Mouse (Mus musculus) left cerebral cortex, postnatal 10 days (tissue): ENCODE data around the gene Ppm1g. TPM values are rescaled to one million over a fixed set of nuclear protein-coding genes. Genes with fewer than 3 reads are reported as not detected.
"Not testable (repeated sequence)": the region's sequence is repeated elsewhere in the genome, so short reads cannot be mapped to it uniquely, and the experiment has no call there.

ENCODE experiments used
- DNase-seq, 2 experiments: peaks; one replicate each; pipeline ENCODE4 v3.0.0; 2021 to 2022; ENCODE audit warnings: low spot score in 2 of 2, mixed read lengths in 1 of 2; ENCODE audit errors: extremely low spot score in 1 of 2
- intact Hi-C: fragments of 180-260 bp; cut with DNase I; formaldehyde crosslinking; loops from one replicate; pipeline ENCODE4 v1.15.1; 2025
- total RNA-seq, 2 experiments: library from RNA; stranded (reverse); gene quantifications; 2 replicates each; pipeline ENCODE4 v1.2.3; 2021

Gene Ppm1g
- total RNA-seq, 2 experiments from 2014 or later, result 108 TPM

- DNase-seq, result peak in 1 of 2 experiments; percentile 39
- intact Hi-C loops, result no loop called here
These were observed 2.2 kb upstream of the Ppm1g start for GRCm38 (mm10) chr5:31222696-31223095.

GRCm38 (mm10) chr5:31221304-31221945 lies 938 bp upstream of the Ppm1g start:
- DNase-seq, result peak in 1 of 2 experiments; percentile 62
- intact Hi-C loops, result loop anchor here (2.0 kb wide), 1 partner anchor 19 kb away; the partner anchor contains the start of genes Gm9970 and Nrbp1

- intact Hi-C loops, result loop anchor here (2.0 to 5.0 kb wide), 2 partner anchors 21 to 107 kb away; partner anchors contain the start of genes Gm9970 and Nrbp1
- DNase-seq, result peak in 1 of 2 experiments; percentile 81
These were observed 508 bp downstream of the Ppm1g start for GRCm38 (mm10) chr5:31219911-31220447.

GRCm38 (mm10) chr5:31219474-31219873 lies 1.0 kb downstream of the Ppm1g start:
- intact Hi-C loops, result loop anchor here (5.0 kb wide), 1 partner anchor 108 kb away; no protein-coding TSS in a partner anchor
- DNase-seq, result no peak

GRCm38 (mm10) chr5:31219070-31219469 lies 1.4 kb downstream of the Ppm1g start:
- intact Hi-C loops, result loop anchor here (5.0 kb wide), 1 partner anchor 108 kb away; no protein-coding TSS in a partner anchor
- DNase-seq, result no peak

- intact Hi-C loops, result loop anchor here (5.0 kb wide), 1 partner anchor 109 kb away; no protein-coding TSS in a partner anchor
- DNase-seq, result no peak
These were observed 2.2 kb downstream of the Ppm1g start for GRCm38 (mm10) chr5:31218294-31218693.

GRCm38 (mm10) chr5:31216554-31216953 lies 3.9 kb downstream of the Ppm1g start:
- intact Hi-C loops, result loop anchor here (5.0 kb wide), 1 partner anchor 111 kb away; no protein-coding TSS in a partner anchor
- DNase-seq, result not testable (repeated sequence)

GRCm38 (mm10) chr5:31204421-31204820 lies 16.1 kb downstream of the Ppm1g start:
- DNase-seq, result no peak
- intact Hi-C loops, result no loop called here

GRCm38 (mm10) chr5:31203866-31204265 lies 16.6 kb downstream of the Ppm1g start:
- intact Hi-C loops, result no loop called here
- DNase-seq, result no peak

GRCm38 (mm10) chr5:31202933-31203332 lies 17.6 kb downstream of the Ppm1g start:
- intact Hi-C loops, result no loop called here
- no peak for DNase-seq

- intact Hi-C loops, result no loop called here
- peak; percentile 97 to 99 for DNase-seq
These were observed 18.5 kb downstream of the Ppm1g start, which contains the start of gene Zfp513 for GRCm38 (mm10) chr5:31201742-31202590. Zfp513 (minus strand) TSS chr5:31202303.

- no peak for DNase-seq
These were observed 19.3 kb downstream of the Ppm1g start for GRCm38 (mm10) chr5:31201042-31201741.

GRCm38 (mm10) chr5:31200327-31200768 lies 20.1 kb downstream of the Ppm1g start:
- intact Hi-C loops, result no loop called here
- peak in 1 of 2 experiments; percentile 68 for DNase-seq

More at GRCm38 (mm10) chr5:31201042-31201741, 19.3 kb downstream of the Ppm1g start:
- intact Hi-C loops, result no loop called here

- intact Hi-C loops, result loop anchor here (5.0 kb wide), 1 partner anchor 52 kb away; the partner anchor contains the start of gene Krtcap3
- DNase-seq, result peak in 1 of 2 experiments; percentile 49
These were observed 20.6 kb downstream of the Ppm1g start for GRCm38 (mm10) chr5:31199893-31200292.

GRCm38 (mm10) chr5:31199321-31199892 lies 21.1 kb downstream of the Ppm1g start:
- intact Hi-C loops, result loop anchor here (5.0 kb wide), 1 partner anchor 53 kb away; the partner anchor contains the start of gene Krtcap3
- no peak for DNase-seq

GRCm38 (mm10) chr5:31198616-31199320 lies 21.7 kb downstream of the Ppm1g start:
- intact Hi-C loops, result loop anchor here (5.0 kb wide), 1 partner anchor 54 kb away; the partner anchor contains the start of gene Krtcap3
- no peak for DNase-seq

- intact Hi-C loops, result loop anchor here (5.0 kb wide), 1 partner anchor 54 kb away; the partner anchor contains the start of gene Krtcap3
- no peak for DNase-seq
These were observed 22.3 kb downstream of the Ppm1g start for GRCm38 (mm10) chr5:31198170-31198569.
